Mouse (Mus musculus): ENCODE data around the gene Ppp1r13l. TPM values are rescaled to one million over a fixed set of nuclear protein-coding genes. Genes with fewer than 3 reads are reported as not detected.

Gene Ppp1r13l
- total RNA-seq, 2 experiments from 2014 or later: 2.4 to 2.6 TPM

DNA sequence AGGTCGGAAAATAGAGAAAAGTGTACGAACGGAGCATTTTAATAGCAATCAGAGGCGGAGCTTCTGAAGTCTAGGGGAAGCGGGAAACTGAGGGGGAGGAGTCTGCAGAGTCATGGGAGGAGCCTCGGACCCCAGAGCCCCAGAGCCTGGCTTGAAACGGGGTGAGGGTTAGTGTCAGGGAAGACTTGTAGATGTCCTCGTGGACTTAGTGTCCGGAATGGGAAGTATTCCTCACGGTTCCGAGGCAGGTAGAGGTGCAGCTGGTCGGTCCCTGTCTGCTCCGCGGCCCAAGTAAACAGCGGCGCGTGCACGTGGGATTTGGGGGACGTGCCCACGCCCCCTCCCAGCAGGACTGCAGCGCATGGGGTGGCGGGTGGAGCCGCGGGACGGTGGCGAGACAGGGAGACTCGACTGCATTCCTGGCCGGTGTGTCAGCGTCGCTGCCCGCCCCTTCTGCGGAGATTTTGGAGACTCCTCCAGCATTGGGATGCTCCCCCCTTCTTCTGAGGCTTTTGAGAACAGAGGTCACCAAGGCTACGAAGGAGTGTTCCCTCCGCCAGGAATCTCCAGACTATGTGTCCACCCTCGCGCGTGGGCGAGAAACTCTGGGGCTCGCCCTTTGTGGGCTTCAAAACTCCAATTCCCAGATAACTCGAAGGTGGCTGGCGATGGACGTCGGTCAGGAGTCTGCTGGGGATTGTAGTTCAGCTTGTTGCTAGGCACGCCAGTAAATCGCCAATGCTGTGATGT lies 518 bp downstream of the Ppp1r13l start:
- intact Hi-C loops (cut with DNase I): no loop called here

DNA sequence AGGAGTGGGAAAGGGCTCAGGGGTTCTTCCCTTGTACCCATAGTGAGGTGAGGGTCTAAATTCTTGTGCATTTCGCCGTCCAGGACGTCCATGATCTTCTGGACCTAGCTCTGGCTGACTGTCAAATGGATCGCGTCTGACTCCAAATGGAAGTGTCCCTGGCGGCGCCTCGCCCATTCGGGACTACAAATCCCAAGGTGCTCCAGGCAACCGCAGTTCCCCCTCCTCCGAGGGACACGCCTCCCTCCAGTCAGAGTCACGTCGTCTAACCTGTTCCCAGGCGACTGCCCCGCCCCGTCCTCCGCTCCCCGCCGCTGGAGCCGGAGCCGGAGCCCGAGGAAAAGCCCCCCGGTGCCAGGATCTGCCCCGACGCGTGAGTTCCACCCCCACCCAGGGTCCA lies 1.4 kb downstream of the Ppp1r13l start:
- intact Hi-C loops (cut with DNase I): no loop called here
- peak; percentile 86 to 89 for DNase-seq

More for the DNA sequence above, 518 bp downstream of the Ppp1r13l start:
- peak; percentile 58 to 68 for DNase-seq

GRCm38 (mm10) chr7:19361720-19362119 lies 2.2 kb downstream of the Ppp1r13l start:
- DNase-seq: peak; percentile 76 to 77
- intact Hi-C loops (cut with DNase I): no loop called here

DNA sequence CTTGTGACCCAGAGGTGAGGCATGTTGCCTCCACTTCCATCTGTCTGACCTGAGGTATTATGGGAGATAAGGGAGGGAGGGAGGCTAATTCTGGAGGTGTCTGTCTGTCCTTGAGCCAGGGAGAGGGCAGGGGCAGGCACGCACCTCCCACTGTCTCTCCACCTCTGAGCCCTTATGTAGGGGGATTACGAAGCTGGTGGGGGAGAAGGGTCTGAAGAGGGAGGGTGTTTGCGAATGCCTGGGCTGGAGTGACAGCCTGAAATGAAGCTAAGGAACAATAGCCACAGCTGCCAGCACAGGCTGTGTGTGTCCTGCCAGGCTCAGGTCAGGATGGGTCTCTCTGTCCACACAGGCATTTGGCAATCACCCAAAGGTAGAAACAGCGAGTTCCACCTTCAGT lies 2.7 kb downstream of the Ppp1r13l start:
- intact Hi-C loops (cut with DNase I): no loop called here
- DNase-seq: no peak

GRCm38 (mm10) chr7:19363881-19364280 lies 4.3 kb downstream of the Ppp1r13l start:
- DNase-seq: peak; percentile 60 to 77
- intact Hi-C loops (cut with DNase I): no loop called here

GRCm38 (mm10) chr7:19365376-19365775 lies 5.8 kb downstream of the Ppp1r13l start:
- intact Hi-C loops (cut with DNase I): no loop called here
- peak in 1 of 2 experiments; percentile 1 for DNase-seq

GRCm38 (mm10) chr7:19368380-19368779 lies 8.8 kb downstream of the Ppp1r13l start:
- DNase-seq: no peak
- intact Hi-C loops (cut with DNase I): no loop called here

GRCm38 (mm10) chr7:19369823-19370425 lies 10.4 kb downstream of the Ppp1r13l start:
- peak in 1 of 2 experiments; percentile 54 for DNase-seq
- intact Hi-C loops (cut with DNase I): no loop called here

DNA sequence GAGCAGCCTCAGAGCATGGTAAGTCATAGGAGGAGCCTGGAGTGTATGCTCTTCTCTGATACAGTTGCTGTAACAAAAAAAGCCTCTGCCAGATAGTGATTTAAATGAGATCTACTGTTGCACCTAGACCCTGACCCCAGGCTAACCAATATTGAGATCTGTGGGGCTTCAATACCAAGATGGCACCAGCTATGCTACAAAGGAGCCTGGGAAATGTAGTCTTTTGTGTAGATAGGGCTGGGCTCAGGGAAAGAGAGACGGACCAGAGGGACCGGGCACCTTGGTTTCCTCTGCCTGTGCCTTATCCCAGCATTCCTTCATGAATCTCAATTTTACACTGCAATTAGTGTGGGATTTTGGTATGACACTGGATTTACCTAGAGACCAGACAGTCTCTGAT lies 13.8 kb downstream of the Ppp1r13l start:
- no peak for DNase-seq
- intact Hi-C loops (cut with DNase I): no loop called here

DNA sequence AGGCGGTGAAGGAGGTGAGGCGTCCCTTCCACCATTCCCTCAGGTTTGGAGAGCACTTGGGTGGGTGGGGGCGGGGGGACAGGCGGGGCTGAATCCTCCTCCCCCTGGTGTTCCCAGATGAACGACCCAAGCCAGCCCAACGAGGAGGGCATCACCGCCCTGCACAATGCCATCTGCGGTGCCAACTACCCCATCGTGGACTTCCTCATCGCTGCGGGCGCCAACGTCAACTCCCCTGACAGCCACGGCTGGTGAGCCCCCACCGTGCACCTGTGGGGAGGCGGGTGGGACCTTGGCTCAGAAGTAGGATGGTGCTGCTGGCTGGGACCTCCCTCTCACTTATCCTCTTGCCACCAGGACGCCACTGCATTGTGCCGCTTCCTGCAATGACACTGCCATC lies 15.8 kb downstream of the Ppp1r13l start:
- intact Hi-C loops (cut with DNase I): no loop called here
- DNase-seq: no peak

GRCm38 (mm10) chr7:19376019-19376418 lies 16.5 kb downstream of the Ppp1r13l start:
- intact Hi-C loops (cut with DNase I): no loop called here

DNA sequence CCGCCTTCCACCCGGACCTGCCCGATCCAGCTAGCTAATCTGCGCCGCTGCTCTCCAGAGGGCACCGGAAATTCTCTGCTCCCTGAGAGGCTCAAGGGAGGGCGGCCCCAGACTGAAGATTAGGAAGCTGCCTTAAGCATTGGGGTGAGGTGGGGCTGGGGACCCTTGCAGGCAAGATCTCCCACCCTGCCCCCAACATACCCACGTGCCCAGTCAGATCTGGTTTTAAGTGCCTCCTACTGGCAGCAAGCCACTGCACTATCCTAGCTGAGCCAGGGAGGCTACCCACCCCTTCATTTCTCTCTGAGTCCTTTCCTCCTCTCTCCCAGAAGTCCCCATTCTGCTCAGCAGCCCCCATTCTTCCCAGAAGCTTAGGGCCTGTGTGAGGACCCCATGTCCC lies 18.5 kb downstream of the Ppp1r13l start:
- intact Hi-C loops (cut with DNase I): no loop called here
- no peak for DNase-seq

More at GRCm38 (mm10) chr7:19376019-19376418, 16.5 kb downstream of the Ppp1r13l start:
- DNase-seq: no peak

DNA sequence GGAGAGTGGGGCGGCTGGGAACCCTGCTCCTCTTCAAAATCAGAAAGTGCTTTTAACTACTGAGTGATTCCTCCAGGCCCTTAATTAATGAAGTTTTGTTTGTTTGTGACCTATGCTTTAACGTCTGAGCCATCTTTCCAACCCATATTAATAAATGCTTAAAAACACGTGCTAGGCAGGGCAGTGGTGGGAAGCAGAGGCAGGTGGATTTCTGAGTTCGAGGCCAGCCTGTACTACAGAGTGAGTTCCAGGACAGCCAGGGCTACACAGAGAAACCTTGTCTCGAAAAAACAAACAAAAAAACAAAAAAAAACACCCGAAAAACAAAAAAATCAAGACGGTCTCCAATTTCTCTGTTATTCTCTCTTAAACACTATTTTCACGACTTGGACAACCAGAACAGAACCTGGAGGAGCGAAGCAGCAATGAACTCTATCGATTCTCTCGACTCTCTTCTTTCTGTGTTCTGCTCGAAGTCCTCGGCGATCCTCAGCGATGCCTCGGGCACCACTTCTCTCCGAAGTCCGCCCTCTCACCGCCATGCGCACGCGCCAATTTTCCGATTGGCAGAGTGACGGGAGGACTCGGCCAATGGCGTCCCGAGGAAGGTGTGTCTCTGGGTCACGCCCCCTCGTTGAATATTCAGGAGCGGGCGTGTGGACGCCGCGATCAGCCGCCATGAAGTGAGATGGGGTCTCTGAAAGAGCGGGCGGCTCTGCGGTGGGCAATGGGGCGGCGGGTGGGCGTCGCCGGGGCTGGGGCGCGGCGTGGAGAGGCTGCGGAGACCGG lies 22.0 kb downstream of the Ppp1r13l start, which contains the start of gene Ercc2:
TSS of gene Ercc2 (plus strand) at position 634 of the 789 bp plus-strand sequence.
- peak; percentile 97 to 100 for DNase-seq
- intact Hi-C loops (cut with DNase I): no loop called here

GRCm38 (mm10) chr7:19382166-19382541 lies 22.6 kb downstream of the Ppp1r13l start:
- no peak for DNase-seq
- intact Hi-C loops (cut with DNase I): no loop called here

- DNase-seq: no peak
- intact Hi-C loops (cut with DNase I): no loop called here
Observed at GRCm38 (mm10) chr7:19383708-19384107, 24.2 kb downstream of the Ppp1r13l start.

DNA sequence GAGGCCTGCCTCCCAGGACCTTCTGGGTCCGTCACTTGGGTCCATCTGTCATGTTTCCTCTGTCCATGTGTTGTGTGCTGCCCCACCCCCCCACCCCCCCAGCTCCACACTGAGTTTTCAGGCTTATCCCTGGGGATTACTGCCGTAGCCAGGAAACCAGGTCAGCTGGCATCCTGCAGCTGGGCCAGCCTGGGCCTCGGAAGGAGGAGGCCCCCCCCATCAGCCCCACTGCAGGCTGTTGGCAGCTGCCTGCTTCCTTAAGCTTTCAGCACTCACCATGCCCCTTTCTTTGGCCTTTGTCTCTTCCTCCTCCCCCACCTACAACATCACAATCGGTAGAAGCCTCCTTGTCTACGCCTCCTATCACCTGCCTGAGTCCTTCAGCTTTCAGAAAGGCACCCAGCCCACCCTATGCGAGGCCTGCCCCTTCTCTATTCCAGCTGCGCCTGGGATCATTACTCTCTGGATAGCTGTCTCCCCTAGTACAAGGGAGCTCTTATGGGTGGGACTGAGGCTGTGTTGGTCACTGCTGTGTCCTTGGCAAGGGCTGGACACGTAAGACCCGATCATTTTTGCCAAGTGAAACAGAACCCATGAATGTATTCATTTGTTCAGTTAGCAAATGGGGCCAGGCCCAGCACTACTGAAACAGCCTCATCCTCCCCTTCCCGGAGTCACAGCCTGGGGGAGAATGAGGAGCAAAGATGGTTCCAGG lies 29.3 kb downstream of the Ppp1r13l start:
- no peak for DNase-seq
- intact Hi-C loops (cut with DNase I): no loop called here

DNA sequence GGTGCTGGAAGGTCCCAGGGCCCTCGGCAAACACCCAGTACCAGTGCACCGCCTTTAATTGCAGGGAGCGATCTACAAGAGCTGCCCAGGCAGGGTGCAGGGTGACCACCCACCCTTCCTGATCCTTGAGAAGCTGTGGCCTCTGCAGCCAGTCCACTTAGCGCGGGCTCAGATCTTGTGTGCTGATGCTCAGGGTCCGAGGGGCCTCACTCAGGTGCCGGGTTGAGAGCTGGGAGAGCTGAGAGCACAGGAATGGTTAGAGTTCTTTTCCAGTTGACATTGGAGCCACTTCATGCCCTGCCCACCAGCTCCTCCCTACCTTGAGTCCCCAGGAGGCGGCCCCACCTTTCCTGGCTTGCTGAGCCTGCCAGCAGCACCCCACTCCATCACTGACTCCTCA lies 34.9 kb downstream of the Ppp1r13l start:
- DNase-seq: no peak
- intact Hi-C loops (cut with DNase I): no loop called here

- DNase-seq: no peak
- intact Hi-C loops (cut with DNase I): loop anchor here (5.0 kb wide), 1 partner anchor 103 kb away; no protein-coding TSS in a partner anchor
Observed at GRCm38 (mm10) chr7:19399496-19400280, 40.1 kb downstream of the Ppp1r13l start.

DNA sequence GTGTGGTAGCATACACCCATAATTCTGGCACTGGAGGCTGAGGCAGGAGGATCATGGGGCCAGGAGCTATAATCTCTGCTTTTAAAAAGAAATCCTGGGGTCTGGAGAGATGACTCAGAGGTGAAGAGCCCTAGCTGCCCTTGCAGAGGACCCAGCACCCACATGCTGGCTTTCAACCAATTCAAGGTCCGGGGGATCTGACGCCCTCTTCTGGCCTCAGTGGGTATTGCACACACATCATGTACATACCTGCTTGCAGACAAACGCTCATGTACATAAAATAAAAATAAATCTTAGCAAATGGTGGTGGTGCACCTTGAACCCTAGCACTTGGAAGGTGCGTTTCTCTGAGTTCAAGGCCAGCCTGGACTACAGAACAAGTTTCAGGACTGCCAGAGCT lies 41.4 kb downstream of the Ppp1r13l start:
- intact Hi-C loops (cut with DNase I): loop anchor here (5.0 kb wide), 1 partner anchor 101 kb away; no protein-coding TSS in a partner anchor
- DNase-seq: no peak

All from gastrocnemius, postnatal 36 days (tissue).